Mouse (Mus musculus): Measurements from ENCODE around the gene Rbfox2.
A peak's percentile ranks its signal among the peaks of the same experiment; 100 is the strongest.

The Rbfox2 gene

DNA sequence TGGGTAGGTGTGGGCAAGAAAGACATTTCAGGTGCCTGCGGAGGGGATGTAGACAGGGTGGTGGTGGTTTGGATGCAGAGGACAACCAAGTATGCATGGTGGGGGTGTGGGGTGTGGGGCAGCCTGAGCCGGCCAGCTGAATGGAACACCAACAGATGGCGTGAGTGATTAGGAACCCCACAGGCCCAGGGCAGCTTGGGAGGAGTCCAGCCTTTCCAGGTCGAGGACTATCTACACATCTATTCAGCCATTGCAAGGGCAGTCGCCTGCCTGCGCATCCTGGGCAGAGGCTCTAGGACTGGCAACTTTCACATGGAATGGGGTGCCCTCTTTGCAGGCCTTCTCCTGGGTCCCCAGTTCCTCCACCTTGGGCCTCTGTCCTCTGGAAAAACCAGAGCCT, 272.3 kb downstream of the Rbfox2 start:
- DNase-seq (ENCODE audit: extremely low spot score, low spot score) = no peak

DNA sequence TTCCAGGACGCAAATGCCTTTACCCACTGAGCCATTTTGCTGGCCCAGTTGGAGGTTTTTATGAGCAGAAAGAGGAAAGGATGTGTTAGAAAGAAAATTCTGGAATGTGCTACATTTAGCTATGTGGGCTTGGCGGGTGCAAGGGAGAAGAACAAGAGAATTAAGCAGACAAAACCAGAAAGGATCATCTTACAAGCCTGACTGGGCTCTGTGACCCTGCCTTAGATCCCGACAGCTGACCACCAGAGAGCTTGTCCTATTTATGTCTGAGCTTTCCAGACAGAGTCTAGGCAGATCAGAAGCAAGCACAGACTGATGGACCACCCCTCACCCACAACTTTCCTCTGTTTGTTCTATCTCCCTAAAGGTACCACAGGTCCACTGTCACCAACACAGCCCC, 275.5 kb downstream of the Rbfox2 start:
- DNase-seq (ENCODE audit: extremely low spot score, low spot score) = no peak

DNA sequence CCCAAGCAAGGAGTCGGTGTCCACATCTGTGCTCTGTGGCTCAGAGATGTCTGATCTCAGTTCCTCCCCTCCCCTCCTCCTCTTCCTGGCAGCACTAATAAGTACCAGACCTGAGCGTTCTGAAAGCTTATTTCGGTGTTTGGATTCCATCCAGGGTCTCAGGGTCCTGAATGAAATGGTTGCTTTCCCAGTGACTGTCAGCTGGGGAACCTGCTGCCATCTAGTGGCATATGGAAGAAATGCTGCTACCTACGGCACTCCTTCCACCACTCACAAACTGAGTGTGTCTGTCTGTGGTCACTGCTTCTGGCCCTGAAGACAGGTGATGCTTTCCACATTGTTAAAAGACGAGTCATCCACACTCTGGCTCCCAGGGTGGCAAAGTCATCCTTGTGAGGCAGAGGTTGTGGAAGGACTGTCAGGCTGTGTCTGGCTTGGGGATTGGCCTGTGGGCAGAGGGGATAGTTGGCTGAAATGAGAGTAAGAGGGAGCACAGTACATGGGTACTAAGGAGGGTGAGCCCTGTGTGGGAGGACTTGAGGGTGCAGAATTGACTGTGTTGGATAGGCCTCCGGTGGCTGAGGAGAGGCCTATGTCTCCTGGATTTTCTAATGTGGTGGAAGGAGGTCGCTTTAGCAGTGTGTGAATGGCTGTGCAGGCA, 277.3 kb downstream of the Rbfox2 start:
- DNase-seq (ENCODE audit: extremely low spot score, low spot score) = peak; percentile 70

All from neural tube, embryonic 10.5 days (tissue).